Mouse (Mus musculus): ENCODE measurements at regions not wholly inside any gene's neighbourhood (a gene's known extent, or its start where the extent isn't known, plus 50 kb on each side); places are given as distances from the start of the nearest gene placed in this dataset.

DNA sequence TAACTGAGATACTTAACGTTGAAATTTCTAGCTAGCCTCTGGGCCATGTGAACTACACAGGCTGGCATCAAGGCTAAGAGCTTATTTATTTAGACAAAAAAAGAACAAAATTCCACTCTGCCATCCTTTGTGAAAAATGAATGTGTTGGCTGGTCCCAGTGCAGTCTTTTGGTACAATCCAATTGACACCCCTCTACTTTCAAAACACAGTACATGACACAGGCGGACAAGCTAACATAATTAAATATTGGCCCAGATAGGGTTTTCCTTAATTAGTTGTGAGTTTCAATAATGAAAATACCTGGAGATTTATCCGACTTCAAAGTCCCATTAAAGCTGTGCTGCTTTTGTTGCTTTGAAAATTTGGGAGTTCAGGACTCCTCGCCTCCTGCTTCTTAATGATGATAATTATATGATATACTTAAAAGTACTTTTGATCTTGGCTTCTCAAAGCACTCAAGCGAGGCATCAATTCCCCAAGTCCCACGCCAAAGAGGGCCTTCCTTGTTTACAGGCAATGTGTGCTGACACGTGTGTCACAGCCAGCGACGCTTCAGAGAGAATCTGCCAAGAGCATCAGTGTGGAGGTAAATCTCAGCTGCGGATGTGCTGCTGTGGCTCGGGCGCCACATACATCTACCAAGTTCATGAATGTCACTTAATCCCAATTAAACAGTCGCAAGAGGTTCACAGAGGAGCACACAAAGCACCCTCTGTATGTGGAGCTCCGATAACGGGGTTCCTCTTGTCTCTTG, 429.5 kb upstream of the Fam92a start:
- no peak overlapping the region for H3K4me2 ChIP-seq
- WGBS = 80% methylated on average over 15 of the region's 15 CpGs
- no peak overlapping the region for H3K27ac ChIP-seq
- H3K27me3 ChIP-seq = no peaks in the 10 kb centered on the region
- no peaks in the 10 kb centered on the region for H3K36me3 ChIP-seq
- H3K4me1 ChIP-seq (replicated peaks) = no peaks in the 10 kb centered on the region
- ATAC-seq (ENCODE audit: low FRiP score) = no peak
- H3K9ac ChIP-seq = no peak overlapping the region
- no peak overlapping the region for H3K4me3 ChIP-seq
- no peaks in the 10 kb centered on the region for H3K9me3 ChIP-seq

GRCm38 (mm10) chr4:12595801-12596515, 424.1 kb upstream of the Fam92a start:
- no peak overlapping the region for H3K9ac ChIP-seq
- 67% methylated on average over 10 of the region's 10 CpGs for WGBS

GRCm38 (mm10) chr4:12592973-12593372, 421.2 kb upstream of the Fam92a start:
- no peak overlapping the region for H3K27ac ChIP-seq
- no peaks in the 10 kb centered on the region for H3K36me3 ChIP-seq
- H3K9ac ChIP-seq = no peak overlapping the region
- no peak for ATAC-seq (ENCODE audit: low FRiP score)
- 65% methylated on average over 3 of the region's 3 CpGs for WGBS
- no peak overlapping the region for H3K4me2 ChIP-seq
- H3K9me3 ChIP-seq = no peaks in the 10 kb centered on the region
- 0 out of 2 replicates have a peak, but pooled peaks cover 5% of the 10 kb centered on the region for H3K4me1 ChIP-seq (replicated peaks)
- no peak overlapping the region for H3K4me3 ChIP-seq
- no peaks in the 10 kb centered on the region for H3K27me3 ChIP-seq

More at GRCm38 (mm10) chr4:12595801-12596515, 424.1 kb upstream of the Fam92a start:
- H3K9me3 ChIP-seq = no peaks in the 10 kb centered on the region
- H3K27ac ChIP-seq = peak overlapping the region; percentile 24; the same call in 1 of the 2 replicates
- no peak overlapping the region for H3K4me3 ChIP-seq
- 0 out of 2 replicates have a peak, but pooled peaks cover 5% of the 10 kb centered on the region for H3K4me1 ChIP-seq (replicated peaks)
- H3K36me3 ChIP-seq = no peaks in the 10 kb centered on the region
- ATAC-seq (ENCODE audit: low FRiP score) = no peak
- no peaks in the 10 kb centered on the region for H3K27me3 ChIP-seq
- no peak overlapping the region for H3K4me2 ChIP-seq

- Histone ChIP-seq H3K4me1 (replicated peaks) (peaks cover 6% of the 10 kb centered on the region; the same call in 1 of the 2 replicates), H3K27ac (no peak overlapping the region; the same call in 1 of the 2 replicates), H3K9me3 (no peaks in the 10 kb centered on the region), H3K4me3 (no peak overlapping the region), H3K9ac (no peak overlapping the region), H3K36me3 (no peaks in the 10 kb centered on the region), H3K4me2 (no peak overlapping the region), H3K27me3 (no peaks in the 10 kb centered on the region)
- 57% methylated on average over 4 of the region's 4 CpGs for WGBS
- no peak for ATAC-seq (ENCODE audit: low FRiP score)
Measured at GRCm38 (mm10) chr4:12578102-12578501, 406.3 kb upstream of the Fam92a start.

DNA sequence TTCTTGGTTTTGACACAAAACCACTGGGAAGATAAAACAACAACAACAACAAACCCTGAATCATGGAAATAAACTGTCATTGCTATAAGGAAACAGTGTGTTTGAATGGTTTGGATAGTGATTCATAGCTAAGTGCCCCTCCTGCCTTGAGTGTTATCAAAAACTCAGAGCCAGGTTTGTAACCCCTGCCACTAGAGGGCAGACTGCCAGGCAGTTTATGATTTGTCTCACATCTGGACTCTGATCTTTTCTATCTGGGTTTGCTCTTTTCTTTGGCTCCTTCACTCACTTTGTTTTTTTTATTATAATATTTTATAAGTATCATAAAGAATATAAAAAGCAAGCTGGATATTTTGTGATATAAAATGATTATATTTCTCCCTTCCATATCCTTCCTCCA, 400.1 kb upstream of the Fam92a start:
- H3K4me2 ChIP-seq = no peak overlapping the region
- no peaks in the 10 kb centered on the region for H3K36me3 ChIP-seq
- no peak for ATAC-seq (ENCODE audit: low FRiP score)

GRCm38 (mm10) chr4:12570689-12571088, 398.9 kb upstream of the Fam92a start:
- Histone ChIP-seq H3K4me3 (no peak overlapping the region), H3K9ac (no peak overlapping the region), H3K4me2 (no peak overlapping the region), H3K27ac (no peak overlapping the region), H3K4me1 (replicated peaks) (peaks cover 7% of the 10 kb centered on the region; the same call in 1 of the 2 replicates), H3K27me3 (no peaks in the 10 kb centered on the region), H3K9me3 (no peaks in the 10 kb centered on the region), H3K36me3 (no peaks in the 10 kb centered on the region)
- 87% methylated on average over 7 of the region's 7 CpGs for WGBS
- ATAC-seq (ENCODE audit: low FRiP score) = no peak

More for the DNA sequence above, 400.1 kb upstream of the Fam92a start:
- no peak overlapping the region for H3K4me3 ChIP-seq
- H3K4me1 ChIP-seq (replicated peaks) = peaks cover 7% of the 10 kb centered on the region; the same call in 1 of the 2 replicates
- no peak overlapping the region for H3K9ac ChIP-seq
- no peaks in the 10 kb centered on the region for H3K27me3 ChIP-seq
- H3K9me3 ChIP-seq = no peaks in the 10 kb centered on the region
- H3K27ac ChIP-seq = no peak overlapping the region

GRCm38 (mm10) chr4:12567643-12568042, 395.8 kb upstream of the Fam92a start:
- Histone ChIP-seq H3K9me3 (no peaks in the 10 kb centered on the region), H3K4me1 (replicated peaks) (peaks cover 7% of the 10 kb centered on the region; the same call in 1 of the 2 replicates), H3K27me3 (no peaks in the 10 kb centered on the region), H3K9ac (no peak overlapping the region), H3K4me3 (no peak overlapping the region), H3K4me2 (no peak overlapping the region), H3K36me3 (no peaks in the 10 kb centered on the region), H3K27ac (no peak overlapping the region)
- 0 out of 2 replicates have a peak, but pooled peaks have one; percentile 43 for ATAC-seq (ENCODE audit: low FRiP score)
- WGBS = 8% methylated on average over 5 of the region's 5 CpGs

DNA sequence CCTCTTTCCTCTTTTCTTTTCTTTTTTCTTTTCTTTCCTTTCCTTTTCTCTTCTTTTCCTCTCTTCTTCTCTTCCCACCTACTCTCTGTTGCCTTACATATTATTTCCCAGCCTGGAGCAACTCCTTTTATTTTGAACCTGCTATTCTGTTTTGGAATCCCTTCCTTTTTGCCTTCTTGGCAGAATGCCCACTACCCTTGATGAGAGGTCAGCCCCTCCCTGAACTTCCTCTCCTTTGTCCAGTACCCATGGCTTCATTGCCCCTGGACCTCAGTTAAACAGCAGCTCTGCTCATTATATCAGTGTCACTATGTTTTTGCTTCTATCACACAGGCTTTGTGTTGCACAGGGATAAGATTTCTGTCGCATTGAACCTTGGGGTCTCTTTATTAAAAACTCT, 391.2 kb upstream of the Fam92a start:
- Histone ChIP-seq H3K27ac (no peak overlapping the region), H3K4me1 (replicated peaks) (peaks cover 17% of the 10 kb centered on the region), H3K4me2 (no peak overlapping the region), H3K27me3 (no peaks in the 10 kb centered on the region), H3K4me3 (no peak overlapping the region), H3K9ac (no peak overlapping the region), H3K36me3 (no peaks in the 10 kb centered on the region), H3K9me3 (no peaks in the 10 kb centered on the region)
- no peak for ATAC-seq (ENCODE audit: low FRiP score)
- 58% methylated on average over 1 of the region's 1 CpGs for WGBS

DNA sequence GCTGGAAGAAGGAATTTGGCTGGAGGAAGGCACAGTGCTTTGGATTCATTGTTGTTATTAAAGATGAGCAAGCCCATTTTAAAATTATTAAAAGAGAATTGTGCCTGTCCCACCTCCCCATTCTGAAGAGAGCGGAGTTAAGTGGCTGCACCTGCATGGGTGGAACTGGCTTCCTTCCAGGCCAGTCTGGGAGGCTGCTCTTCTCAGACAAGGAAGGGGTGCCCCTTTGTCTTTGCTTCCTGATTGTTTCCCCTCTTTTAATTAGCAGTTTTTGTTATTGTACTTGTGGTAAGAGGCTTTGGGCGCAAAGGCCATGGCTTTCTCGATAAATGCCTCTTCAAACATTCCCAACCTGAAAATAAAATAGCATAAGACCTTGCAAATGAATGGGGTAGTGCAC, 388.7 kb upstream of the Fam92a start:
- Histone ChIP-seq H3K4me2 (no peak overlapping the region), H3K9ac (no peak overlapping the region), H3K27me3 (no peaks in the 10 kb centered on the region), H3K36me3 (no peaks in the 10 kb centered on the region), H3K4me1 (replicated peaks) (peaks cover 12% of the 10 kb centered on the region), H3K9me3 (no peaks in the 10 kb centered on the region), H3K4me3 (no peak overlapping the region), H3K27ac (no peak overlapping the region)
- 65% methylated on average over 3 of the region's 3 CpGs for WGBS
- no peak for ATAC-seq (ENCODE audit: low FRiP score)

DNA sequence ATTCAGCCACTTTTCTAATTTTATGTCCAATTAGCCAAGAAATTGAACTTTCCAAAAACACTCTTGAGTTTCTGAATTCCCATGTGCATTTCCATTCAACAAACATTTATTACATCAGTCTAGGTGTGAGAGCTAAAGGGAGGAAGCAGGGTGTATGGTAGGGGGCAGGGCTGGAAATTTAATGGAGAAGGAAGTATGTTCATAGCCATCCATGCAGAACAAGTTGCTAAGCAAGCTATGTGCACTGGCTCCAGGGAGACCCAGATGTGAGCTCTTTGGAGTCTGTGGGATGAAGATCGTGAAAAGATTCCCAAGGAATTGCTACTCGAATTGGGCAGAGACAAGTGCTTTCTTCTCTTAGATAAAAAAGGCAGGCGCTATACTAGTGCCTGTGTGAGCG, 388.2 kb upstream of the Fam92a start:
- Histone ChIP-seq H3K9me3 (no peaks in the 10 kb centered on the region), H3K9ac (no peak overlapping the region), H3K4me3 (no peak overlapping the region), H3K4me2 (no peak overlapping the region), H3K27me3 (no peaks in the 10 kb centered on the region), H3K4me1 (replicated peaks) (peaks cover 12% of the 10 kb centered on the region), H3K36me3 (no peaks in the 10 kb centered on the region), H3K27ac (no peak overlapping the region)
- WGBS = 74% methylated on average over 4 of the region's 4 CpGs
- ATAC-seq (ENCODE audit: low FRiP score) = no peak

DNA sequence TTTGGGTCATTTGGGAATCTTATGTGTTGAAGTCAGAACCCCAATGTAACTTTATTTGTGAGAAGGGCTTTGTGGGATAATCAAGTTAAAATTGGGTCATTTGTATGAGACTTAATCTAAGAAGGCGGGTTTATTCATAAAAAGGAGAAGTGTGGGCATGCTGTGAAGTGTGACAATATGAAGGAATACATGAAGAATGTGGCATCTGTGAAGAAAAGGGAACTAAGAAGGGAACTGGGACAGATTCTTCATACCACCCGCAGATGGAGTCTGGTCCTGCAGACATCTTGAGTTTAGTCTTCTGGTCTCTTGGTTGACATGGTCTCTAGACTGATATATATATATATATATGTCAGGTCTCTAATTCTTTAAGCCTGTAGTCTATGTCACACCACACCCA, 385.3 kb upstream of the Fam92a start:
- Histone ChIP-seq H3K4me2 (no peak overlapping the region), H3K36me3 (no peaks in the 10 kb centered on the region), H3K9ac (no peak overlapping the region), H3K27me3 (0 out of 2 replicates have a peak, but pooled peaks cover 2% of the 10 kb centered on the region), H3K4me3 (no peak overlapping the region), H3K4me1 (replicated peaks) (peaks cover 12% of the 10 kb centered on the region), H3K27ac (no peak overlapping the region), H3K9me3 (no peaks in the 10 kb centered on the region)
- no peak for ATAC-seq (ENCODE audit: low FRiP score)
- WGBS = 92% methylated on average over 2 of the region's 2 CpGs

GRCm38 (mm10) chr4:12549265-12549664, 377.4 kb upstream of the Fam92a start:
- H3K4me1 ChIP-seq (replicated peaks) = no peaks in the 10 kb centered on the region
- ATAC-seq (ENCODE audit: low FRiP score) = no peak
- WGBS = 95% methylated on average over 4 of the region's 4 CpGs

More at GRCm38 (mm10) chr4:12549265-12549664, 377.4 kb upstream of the Fam92a start:
- Histone ChIP-seq H3K9me3 (no peaks in the 10 kb centered on the region), H3K9ac (no peak overlapping the region), H3K36me3 (no peaks in the 10 kb centered on the region), H3K27ac (no peak overlapping the region), H3K4me3 (no peak overlapping the region), H3K4me2 (no peak overlapping the region), H3K27me3 (0 out of 2 replicates have a peak, but pooled peaks cover 2% of the 10 kb centered on the region)

All from hindbrain, embryonic 13.5 days (tissue).